Mouse (Mus musculus): ENCODE results near the gene Calhm2.
A peak's percentile ranks its signal among the peaks of the same experiment; 100 is the strongest.

Gene Calhm2

GRCm38 (mm10) chr19:47137771-47138421 is at the start of gene Calhm2:
Calhm2 (minus strand) TSS chr19:47138294.
- peak; percentile 36 to 75 for DNase-seq (ENCODE audit: low spot score in 2 of 2)

- DNase-seq (ENCODE audit: low spot score in 2 of 2), result no peak
Measured at GRCm38 (mm10) chr19:47186514-47187275, 48.6 kb upstream of the Calhm2 start.

- no peak for DNase-seq (ENCODE audit: low spot score in 2 of 2)
Measured at GRCm38 (mm10) chr19:47184736-47185135, 46.6 kb upstream of the Calhm2 start.

- no peak for DNase-seq (ENCODE audit: low spot score in 2 of 2)
Measured at GRCm38 (mm10) chr19:47184221-47184620, 46.1 kb upstream of the Calhm2 start.

- DNase-seq (ENCODE audit: low spot score in 2 of 2), result no peak
Measured at GRCm38 (mm10) chr19:47180011-47180410, 41.9 kb upstream of the Calhm2 start.

- DNase-seq (ENCODE audit: low spot score in 2 of 2), result no peak
Measured at GRCm38 (mm10) chr19:47179272-47179809, 41.2 kb upstream of the Calhm2 start.

GRCm38 (mm10) chr19:47178431-47179271 is 40.6 kb upstream of the Calhm2 start, which contains the start of gene Neurl1a:
Neurl1a (plus strand) TSS chr19:47178820.
- no peak for DNase-seq (ENCODE audit: low spot score in 2 of 2)

GRCm38 (mm10) chr19:47178001-47178400 is 39.9 kb upstream of the Calhm2 start:
- no peak for DNase-seq (ENCODE audit: low spot score in 2 of 2)

- no peak for DNase-seq (ENCODE audit: low spot score in 2 of 2)
Measured at GRCm38 (mm10) chr19:47176916-47177505, 38.9 kb upstream of the Calhm2 start.

- no peak for DNase-seq (ENCODE audit: low spot score in 2 of 2)
Measured at GRCm38 (mm10) chr19:47175472-47175871, 37.4 kb upstream of the Calhm2 start.

GRCm38 (mm10) chr19:47174515-47174914 is 36.4 kb upstream of the Calhm2 start:
- DNase-seq (ENCODE audit: low spot score in 2 of 2), result no peak

GRCm38 (mm10) chr19:47168793-47169412 is 30.8 kb upstream of the Calhm2 start:
- DNase-seq (ENCODE audit: low spot score in 2 of 2), result peak; percentile 75 to 91

- no peak for DNase-seq (ENCODE audit: low spot score in 2 of 2)
Measured at GRCm38 (mm10) chr19:47168223-47168622, 30.1 kb upstream of the Calhm2 start.

GRCm38 (mm10) chr19:47167617-47168214 is 29.6 kb upstream of the Calhm2 start:
- no peak for DNase-seq (ENCODE audit: low spot score in 2 of 2)

GRCm38 (mm10) chr19:47166758-47167157 is 28.7 kb upstream of the Calhm2 start:
- no peak for DNase-seq (ENCODE audit: low spot score in 2 of 2)

GRCm38 (mm10) chr19:47163176-47163744 is 25.2 kb upstream of the Calhm2 start:
- DNase-seq (ENCODE audit: low spot score in 2 of 2), result no peak

- DNase-seq (ENCODE audit: low spot score in 2 of 2), result no peak
Measured at GRCm38 (mm10) chr19:47161669-47162068, 23.6 kb upstream of the Calhm2 start.

GRCm38 (mm10) chr19:47157664-47158063 is 19.6 kb upstream of the Calhm2 start, which contains the start of gene Calhm3:
Calhm3 (minus strand) TSS chr19:47157764.
- DNase-seq (ENCODE audit: low spot score in 2 of 2), result no peak

GRCm38 (mm10) chr19:47153767-47154166 is 15.7 kb upstream of the Calhm2 start:
- DNase-seq (ENCODE audit: low spot score in 2 of 2), result no peak

GRCm38 (mm10) chr19:47152062-47152369 is 13.9 kb upstream of the Calhm2 start:
- DNase-seq (ENCODE audit: low spot score in 2 of 2), result no peak

Measured in spleen, postnatal 4 days (tissue).